Mouse (Mus musculus) erythroblast, adult 5-6 weeks (primary cell): ENCODE results near the gene Ssna1. TPM values are rescaled to one million over a fixed set of nuclear protein-coding genes. Genes with fewer than 3 reads are reported as not detected.
"Not testable (repeated sequence)": the region's sequence is repeated elsewhere in the genome, so short reads cannot be mapped to it uniquely, and the experiment has no call there.

Source experiments
- ATAC-seq: replicated peaks from 2 replicates; pipeline ENCODE4 v1.8.0; 2016; ENCODE audit warnings: moderate number of reproducible peaks, mild to moderate bottlenecking, moderate TSS enrichment, inconsistent platforms; ENCODE audit not compliant: poor library complexity, low FRiP score, severe bottlenecking
- total RNA-seq, 2 experiments: library from RNA; stranded (forward) in 1 of 2; stranded (reverse) in 1 of 2; fragments of 150-400 nt in 1 of 2; fragments of 200-764, 138-1000 nt in 1 of 2; gene quantifications; 2 replicates each; pipeline versions ENCODE4 v1.2.3 to v1.2.4; 2015 to 2017; ENCODE audit warnings: low replicate concordance in 2 of 2

Gene Ssna1
- total RNA-seq, 2 experiments from 2014 or later, result 9.9 to 36.5 TPM

DNA sequence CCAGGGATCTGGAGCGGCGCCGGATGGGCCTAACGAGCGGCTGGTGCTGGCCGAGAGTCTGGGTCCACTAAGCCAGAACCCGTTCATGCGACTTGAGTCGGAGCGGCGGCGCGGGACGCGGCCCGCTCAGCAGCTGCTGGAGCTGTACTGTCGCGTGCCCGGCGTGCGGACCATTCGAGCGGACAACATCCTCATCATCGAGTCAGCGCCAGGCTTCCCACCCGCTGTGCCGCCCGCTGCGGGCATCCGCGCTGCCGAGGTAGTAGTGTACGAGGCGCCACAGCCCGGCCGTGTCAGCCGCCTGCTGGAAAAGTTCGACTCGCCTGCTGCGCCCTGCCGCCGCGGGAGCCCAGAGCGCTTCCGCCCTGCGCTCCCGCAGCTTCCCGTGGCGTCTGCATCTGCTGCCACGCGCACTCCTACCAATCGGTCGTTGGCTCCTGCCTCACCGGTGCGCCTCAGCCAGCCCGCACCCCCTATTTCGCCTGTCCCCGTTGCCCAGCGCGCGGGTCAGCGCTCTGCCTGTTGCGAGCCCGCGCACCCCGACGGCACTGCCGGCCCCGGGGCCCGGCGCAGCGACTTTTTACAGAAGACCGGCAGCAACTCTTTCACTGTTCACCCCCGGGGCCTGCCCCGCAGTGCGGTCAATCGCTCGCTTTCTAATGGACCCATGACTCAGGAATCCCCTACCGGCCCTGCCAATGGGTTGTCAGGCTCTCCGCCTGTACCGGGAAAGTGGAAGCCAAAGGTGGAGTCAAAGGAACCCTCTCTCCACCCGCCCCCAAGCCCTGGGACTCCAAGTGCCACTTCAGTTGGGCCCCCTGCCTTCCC lies 9.2 kb downstream of the Ssna1 start:
- no peak; the same call in 1 of the 2 replicates for ATAC-seq

DNA sequence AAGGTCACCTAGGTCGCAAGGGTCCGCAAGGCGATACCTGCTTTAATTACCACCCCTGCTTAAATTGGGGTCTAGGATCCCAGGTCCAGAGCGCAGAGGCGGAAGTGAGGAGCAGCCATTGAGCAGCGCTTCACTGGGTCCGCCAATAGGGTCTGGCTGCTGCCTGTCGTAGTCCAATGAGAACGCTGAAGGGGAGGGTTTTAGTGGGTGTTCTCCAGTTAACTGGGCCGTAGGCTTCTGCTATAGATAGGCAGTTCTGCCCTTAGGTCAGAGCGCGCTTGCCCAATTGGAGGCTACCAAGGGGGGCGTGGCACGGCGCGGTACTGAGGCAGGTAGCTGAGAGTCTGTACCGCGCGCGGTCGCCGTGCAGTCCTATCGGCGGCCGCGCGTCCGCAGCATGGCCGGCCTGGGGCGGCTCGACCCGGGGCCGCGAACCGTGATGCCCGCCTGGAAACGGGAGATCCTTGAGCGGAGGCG lies 9.9 kb downstream of the Ssna1 start, which contains the start of gene Tprn:
Gene Tprn, plus strand, starts transcription at position 328 of the 477 bp plus-strand sequence.
- peak; percentile 96 for ATAC-seq

DNA sequence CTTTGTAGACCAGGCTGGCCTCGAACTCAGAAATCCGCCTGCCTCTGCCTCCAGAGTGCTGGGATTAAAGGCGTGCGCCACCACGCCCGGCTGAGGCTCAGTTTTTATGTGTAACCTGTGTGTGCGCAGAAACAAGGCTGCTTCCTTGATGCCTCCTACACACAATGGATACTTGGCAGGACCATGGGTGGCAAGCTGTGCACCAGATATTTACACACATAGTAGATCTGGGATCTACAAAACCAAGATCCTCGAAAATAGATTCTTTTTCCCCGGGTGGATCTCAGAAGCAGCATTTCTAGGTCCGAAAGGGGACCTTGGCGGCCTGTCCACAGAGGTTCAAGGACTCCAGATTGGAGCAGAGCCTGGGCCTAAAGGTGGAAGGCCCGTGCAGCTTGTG lies 10.4 kb downstream of the Ssna1 start:
- peak; percentile 12 for ATAC-seq

DNA sequence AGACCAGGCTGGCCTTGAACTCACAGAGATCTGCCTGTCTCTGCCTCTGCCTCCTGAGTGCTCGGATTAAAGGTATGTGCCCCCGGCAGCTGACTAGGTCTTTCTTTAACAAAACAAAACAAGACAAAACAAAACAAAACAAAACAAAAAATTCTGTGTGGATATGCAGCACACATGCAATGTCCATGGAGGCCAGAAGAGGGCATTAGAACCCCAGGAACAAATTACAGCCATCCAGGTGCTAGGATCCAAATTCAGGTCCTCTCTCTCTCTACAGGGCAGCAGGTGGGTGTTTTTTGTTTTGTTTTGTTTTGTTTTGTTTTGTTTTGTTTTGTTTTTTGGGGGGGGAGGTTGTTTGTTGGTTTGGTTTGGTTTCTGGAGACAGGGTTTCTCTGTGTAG lies 13.4 kb downstream of the Ssna1 start:
- ATAC-seq, result no peak

DNA sequence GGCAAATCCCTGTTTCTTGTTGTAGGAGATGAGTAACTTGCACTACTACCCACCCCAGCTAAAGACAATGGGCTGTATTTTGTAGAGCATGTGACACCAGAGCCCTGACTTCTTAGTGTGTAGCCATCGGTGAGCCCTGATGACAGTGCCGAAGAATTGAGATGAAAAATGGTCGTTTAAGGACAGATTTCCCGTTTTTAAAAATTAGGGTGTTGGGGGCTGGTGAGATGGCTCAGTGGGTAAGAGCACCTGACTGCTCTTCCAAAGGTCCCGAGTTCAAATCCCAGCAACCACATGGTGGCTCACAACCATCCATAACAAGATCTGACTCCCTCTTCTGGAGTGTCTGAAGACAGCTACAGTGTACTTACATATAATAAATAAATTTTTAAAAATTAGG lies 15.0 kb downstream of the Ssna1 start:
- not testable (repeated sequence) for ATAC-seq

DNA sequence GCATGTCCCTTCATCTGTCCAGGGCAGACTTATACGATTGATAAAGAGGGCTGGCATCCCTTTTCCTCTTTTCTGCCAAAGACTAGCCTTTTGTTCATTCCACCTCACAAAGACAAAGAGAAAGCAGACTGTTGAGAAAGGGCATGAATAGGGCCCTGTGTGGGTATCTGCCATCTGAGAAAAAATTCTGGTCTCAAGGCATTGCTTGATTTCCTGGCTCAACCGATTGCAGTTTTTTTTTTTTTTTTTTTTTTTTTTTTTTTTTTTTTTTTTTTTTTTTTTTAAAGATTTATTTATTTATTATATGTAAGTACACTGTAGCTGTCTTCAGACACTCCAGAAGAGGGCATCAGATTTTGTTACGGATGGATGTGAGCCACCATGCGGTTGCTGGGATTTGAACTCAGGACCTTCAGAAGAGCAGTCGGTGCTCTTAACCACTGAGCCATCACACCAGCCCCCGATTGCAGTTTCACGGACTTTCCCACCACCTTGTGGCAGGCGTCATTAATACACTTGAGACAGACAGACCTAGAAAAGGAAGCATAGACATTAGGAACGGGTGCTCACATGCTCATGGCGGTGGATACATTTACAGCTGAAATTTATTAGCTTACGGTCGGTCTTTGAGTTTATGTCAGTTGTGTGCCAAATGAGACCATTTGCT lies 15.7 kb downstream of the Ssna1 start:
- not testable (repeated sequence) for ATAC-seq

DNA sequence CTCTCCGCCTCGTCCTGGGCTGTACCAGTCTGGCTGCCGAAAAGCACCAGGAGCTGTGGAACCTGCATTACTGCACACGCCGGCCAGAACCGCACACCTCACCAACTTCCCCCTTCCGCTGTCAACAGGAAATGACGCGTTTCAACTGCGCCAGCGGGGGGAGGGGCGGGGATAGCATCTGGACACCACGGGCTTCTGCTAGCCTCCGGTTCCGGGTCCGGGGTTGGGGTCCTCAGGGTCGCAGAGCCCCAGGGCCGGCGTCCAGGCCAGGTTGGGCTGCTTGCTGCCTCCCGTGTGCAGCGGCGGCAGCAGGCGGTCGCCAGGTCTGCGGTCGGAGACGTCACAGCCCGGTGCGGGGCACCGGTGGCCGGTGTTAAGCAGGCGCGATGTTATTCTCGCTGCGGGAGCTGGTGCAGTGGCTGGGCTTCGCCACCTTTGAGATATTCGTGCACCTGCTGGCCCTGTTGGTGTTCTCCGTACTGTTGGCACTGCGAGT lies 16.9 kb downstream of the Ssna1 start, which contains the start of gene Tmem203:
Gene Tmem203, plus strand, starts transcription at position 156 of the 496 bp plus-strand sequence.
- ATAC-seq, result peak; percentile 91

DNA sequence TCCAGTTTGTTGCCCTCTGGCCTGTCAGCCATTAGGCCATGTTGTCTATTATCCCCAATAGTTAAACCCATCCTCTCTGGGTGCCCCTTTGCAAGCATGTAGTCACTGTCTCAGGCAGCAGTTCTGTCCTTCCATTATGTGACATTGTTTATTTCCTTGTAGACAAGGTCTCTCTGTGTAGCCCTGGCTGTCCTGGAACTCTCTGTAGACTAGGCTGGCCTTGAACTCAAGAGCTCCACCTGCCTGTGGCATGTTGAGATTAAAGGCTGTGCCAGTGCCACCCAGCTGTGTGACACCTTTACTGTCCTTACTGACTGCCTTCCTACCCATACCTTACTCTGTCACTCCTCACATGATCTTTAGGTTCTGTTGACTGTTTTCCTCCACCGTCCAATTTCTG lies 19.9 kb downstream of the Ssna1 start:
- no peak for ATAC-seq

DNA sequence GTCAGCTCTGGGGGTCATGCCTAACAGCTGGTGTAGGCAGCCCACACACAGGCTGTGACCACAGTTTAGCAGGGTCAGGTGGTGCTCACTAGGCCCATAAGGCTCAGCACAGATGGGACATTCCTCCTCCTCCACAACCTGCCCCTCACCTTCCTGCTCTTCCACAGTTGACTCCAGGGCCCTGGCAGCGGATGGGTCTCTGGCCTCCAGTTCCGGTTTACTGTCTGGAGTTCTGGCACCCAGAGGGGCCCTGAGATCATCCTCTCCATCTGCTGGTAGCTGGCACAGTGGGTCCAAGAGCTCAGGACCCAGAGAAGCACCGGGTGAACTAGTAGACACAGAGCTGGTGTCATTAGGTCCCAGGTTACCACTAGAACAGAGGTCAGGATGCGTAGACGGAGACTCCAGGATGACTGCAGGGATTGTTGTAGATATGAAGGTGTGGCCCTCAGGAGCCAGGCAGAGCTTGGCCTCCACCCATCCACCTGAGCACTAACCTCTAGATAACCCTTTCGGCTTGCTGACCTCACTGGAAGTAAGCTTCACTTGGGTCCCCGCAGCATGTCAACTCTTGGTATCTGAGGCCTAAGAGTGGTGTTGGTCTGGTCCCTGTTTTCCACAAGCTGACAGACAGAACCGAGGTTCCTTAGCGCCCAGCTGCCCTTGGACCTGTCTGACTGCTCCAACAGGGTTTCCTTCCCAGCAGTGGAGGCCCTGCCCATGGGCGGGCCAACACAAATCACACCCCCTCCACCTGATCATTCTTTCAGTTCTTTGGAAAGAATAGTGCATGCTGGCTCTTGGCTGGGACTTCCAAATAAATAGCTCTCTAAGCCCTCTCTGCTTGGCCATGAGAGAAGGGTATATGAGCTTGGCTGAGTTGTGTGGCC lies 25.8 kb downstream of the Ssna1 start, which contains the start of gene AL732309.1:
Gene AL732309.1, minus strand, starts transcription at position 681 of the 890 bp plus-strand sequence.
- ATAC-seq, result no peak

DNA sequence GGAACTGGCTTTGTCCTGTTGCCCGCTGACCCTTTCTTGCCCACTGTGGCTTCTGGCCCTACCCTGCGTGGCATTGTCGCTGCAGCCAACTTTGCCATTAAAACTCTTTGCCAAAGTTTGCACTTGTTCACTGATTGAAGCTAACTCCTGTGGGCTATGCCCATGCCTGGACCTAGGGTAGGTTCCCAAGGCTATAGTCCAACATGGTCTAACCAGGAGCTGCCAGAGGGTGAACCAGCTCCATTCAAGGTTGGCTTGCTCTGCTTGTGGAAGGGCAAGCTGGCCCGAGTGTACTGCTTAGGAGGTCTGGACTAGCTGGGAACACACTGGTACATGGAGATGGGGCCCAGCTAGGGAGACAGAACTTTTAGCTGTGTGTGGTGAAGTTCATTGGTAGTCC lies 28.1 kb downstream of the Ssna1 start:
- ATAC-seq, result no peak

DNA sequence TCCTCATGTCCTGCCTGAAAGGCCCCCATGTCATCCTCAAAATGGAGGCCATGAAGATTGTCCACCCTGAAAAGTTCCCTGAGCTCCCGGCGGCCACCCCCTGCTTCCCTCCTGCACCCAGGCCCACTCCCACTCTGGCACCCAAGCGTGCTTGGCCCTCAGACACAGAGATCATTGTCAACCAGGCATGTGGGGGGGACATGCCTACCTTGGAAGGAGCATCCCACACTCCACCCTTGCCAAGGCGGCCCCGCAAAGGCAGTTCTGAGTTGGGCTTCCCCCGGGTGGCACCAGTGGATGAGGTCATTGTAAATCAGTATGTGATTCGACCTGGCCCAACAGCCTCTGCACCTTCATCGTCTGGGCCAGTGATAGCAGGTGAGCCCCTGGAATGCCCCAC lies 28.9 kb downstream of the Ssna1 start:
- ATAC-seq, result no peak

DNA sequence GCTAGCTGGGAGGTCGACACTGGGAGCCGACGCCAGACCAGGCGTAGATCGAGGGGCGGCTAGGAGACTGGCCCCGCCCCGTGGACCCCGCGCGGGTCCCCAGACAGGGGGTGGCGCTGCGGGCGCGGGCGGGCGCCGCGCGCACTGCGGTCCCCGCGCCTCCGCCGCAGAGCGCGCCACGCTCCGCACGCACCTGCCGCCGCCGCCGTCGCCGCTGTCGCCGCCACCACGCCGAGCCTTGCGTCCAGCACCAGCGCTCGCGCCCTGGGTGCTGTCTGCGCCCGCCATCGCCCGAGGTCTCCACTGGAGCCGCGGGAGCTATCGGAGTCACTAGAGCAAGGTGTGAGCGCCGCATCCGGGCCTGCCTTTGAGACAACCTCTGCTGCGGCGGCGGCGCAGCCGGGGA lies 30.1 kb downstream of the Ssna1 start, which contains the start of the genes Rnf208 and Cysrt1:
Gene Rnf208, plus strand, starts transcription at position 155 of the 406 bp plus-strand sequence.
Gene Cysrt1, minus strand, starts transcription at position 352 of the 406 bp plus-strand sequence.
- ATAC-seq, result no peak

DNA sequence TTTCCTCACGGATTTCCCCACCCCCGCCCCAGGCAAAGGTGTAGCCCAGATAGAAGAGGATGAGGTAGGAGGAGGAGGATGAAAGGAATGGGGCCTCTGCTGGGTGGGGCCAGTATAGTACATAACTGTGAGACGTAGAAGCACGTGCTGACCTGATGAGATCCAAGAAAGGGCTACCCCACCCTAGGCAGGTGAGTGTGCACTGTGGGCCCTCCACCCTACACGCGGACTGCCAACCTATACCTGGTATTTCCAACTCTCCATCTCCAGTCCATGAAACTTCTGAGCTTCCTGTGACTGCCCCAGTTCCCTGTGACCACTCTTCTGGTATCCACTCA lies 30.8 kb downstream of the Ssna1 start:
- ATAC-seq, result no peak

DNA sequence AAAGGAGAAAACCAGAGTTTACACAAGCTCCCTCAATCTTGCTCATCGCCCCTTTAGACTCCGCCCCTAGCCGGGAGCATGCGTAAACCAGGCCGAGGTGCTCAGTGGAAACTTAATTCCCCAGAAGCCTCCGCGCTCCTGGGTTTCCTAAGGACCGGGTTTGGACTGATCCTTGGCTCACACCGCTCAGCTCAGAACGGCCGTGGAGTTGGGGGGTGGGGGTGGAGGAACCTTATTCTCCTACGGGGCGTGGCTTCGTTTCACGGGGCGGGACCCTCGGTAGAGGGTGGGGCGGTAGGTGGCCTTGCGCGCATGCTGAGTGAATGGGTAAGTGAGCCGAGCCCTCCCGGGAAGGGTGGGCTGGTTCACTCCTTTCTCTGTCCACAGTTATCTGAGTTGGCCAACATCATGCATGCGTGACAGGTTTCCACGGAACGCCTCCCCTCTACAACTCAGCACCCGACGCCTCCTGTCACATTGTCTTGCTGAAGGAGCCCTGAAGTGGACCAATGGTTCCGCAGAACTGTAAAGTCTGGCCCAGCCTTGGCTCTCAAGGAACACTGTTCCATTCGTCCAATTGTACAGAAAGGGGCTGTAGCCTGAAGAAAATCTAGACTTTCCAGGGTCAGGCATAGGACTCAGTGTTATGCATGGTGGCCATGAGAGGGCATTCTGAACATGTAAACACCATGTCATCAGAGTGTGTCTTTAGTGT lies 31.4 kb downstream of the Ssna1 start:
- ATAC-seq, result no peak

DNA sequence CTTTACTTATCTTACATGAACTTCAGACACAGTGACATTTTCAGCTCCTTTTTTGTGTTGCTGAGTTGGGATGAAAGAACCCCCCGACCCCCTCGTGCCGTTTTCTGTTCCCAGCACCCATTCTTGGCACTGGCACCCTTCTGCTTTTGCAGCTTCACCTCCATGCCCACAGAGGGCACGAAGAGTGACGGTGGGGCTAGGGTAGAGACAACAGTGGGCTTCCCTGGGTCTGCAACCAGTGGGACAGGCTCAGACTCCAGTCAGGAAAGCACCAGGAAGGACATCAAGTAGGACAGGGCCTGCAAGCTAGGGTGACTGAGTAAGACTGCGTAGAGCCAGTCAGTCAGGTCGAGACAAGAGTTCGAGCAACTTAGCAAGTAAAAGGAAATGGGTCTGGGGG lies 31.9 kb downstream of the Ssna1 start:
- no peak for ATAC-seq

DNA sequence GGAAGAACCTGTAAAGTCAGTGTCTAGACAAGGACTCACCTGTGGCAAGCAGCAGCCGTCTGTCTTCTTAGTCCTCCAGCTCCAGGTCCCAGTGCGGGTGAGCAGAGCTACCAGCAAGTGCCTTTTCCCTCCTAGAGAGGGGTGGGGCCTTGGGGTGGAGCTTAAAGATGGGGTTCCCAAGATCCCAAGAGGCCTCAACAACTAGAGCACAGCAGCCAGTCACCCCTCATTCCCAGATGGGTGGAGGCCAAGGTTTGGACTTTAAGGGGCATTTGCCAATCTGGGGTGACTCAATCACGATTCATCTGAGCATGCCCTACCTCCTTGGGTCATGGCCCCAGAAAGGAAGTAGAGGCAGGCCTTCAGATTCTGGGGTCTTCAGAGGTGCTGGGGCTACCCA lies 32.5 kb downstream of the Ssna1 start:
- no peak for ATAC-seq

DNA sequence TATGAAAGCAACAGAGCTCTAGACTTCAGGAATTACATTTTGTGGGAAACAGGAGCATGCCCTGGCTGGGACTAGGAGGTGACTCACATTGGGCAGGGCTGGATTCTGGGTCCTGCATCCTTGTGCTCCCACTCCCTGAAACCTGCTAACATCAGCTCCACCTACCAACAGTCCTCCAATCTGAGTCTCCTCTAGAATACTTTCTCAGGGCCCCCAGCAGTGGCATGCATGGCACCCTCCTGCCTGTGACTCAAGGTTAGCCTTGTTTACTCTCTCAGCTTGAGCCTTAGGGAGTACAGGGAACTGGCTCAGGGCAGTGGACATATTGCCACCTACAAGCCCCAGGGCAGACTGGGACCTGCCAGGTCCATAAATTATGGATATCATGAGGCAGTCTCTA lies 34.1 kb downstream of the Ssna1 start:
- ATAC-seq, result no peak

DNA sequence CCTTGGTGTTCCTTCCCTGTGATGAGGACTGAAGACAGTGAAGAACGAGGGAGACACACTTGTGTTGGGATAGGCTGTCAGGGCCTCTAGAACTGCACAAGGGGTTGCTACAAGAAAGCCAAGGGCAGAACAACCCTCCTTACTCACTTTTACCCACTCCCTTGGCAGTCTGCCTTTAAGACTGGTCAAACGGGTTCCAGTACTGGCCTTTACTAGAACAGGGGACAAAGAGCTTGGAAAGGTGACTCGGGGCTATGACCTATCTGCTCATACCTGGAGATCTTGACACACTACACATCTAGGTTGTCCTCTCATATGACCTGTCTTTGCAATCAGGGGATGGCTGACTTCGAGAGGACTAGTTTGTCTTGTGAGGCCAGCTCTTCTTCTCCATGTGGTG lies 34.7 kb downstream of the Ssna1 start:
- no peak for ATAC-seq

DNA sequence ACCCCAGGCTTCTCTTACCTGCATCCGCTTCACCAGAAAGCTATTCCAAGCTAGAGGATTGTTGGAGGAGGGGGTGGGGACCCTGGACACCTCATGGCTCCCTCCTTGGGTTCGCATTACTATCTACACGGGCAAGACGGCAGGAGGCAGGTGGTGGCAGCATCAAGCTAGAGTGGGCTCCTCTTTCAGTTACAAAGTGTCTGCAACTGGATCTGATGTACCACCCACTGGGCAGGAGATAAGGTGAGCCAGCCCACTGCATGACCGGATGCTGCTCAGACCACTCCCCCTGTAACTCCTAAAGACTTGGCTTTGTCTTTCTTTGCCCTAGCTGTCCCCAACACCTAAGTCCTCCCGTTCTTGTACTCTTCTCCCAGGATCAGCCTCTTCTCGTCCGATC lies 35.6 kb downstream of the Ssna1 start, which contains the start of gene Rnf224:
Gene Rnf224, minus strand, starts transcription at position 174 of the 400 bp plus-strand sequence.
- ATAC-seq, result no peak
